Mouse (Mus musculus) limb, embryonic 12.5 days (tissue): ENCODE data around the gene Nadsyn1. TPM values are rescaled to one million over a fixed set of nuclear protein-coding genes. Genes with fewer than 3 reads are reported as not detected.

ENCODE experiments used
- ATAC-seq: fragments of 200-750 bp; cut with Nextera tagmentation; 2 replicates; pipeline ENCODE4 v1.8.0; 2017; ENCODE audit warnings: low read depth, moderate TSS enrichment; ENCODE audit not compliant: insufficient number of reproducible peaks, insufficient read depth, low FRiP score, low TSS enrichment
- H3K27ac ChIP-seq: fragments of 300-500 bp; sonication (generic); 2 replicates; pipeline ENCODE4 v1.5.1; 2016; ENCODE audit warnings: mild to moderate bottlenecking, moderate library complexity
- H3K27me3 ChIP-seq: fragments of 300-500 bp; sonication (generic); 2 replicates; pipeline ENCODE4 v1.6.1; 2016; ENCODE audit warnings: mild to moderate bottlenecking, moderate library complexity
- H3K36me3 ChIP-seq: fragments of 300-500 bp; sonication (generic); 2 replicates; pipeline ENCODE4 v1.6.1; 2016; ENCODE audit warnings: mild to moderate bottlenecking, moderate library complexity
- H3K4me1 ChIP-seq: fragments of 300-500 bp; sonication (generic); replicated peaks from 2 replicates; pipeline ENCODE4 v1.6.1; 2016
- H3K4me2 ChIP-seq: fragments of 300-500 bp; sonication (generic); 2 replicates; pipeline ENCODE4 v1.6.1; 2016; ENCODE audit warnings: mild to moderate bottlenecking, moderate library complexity
- H3K4me3 ChIP-seq: fragments of 300-500 bp; sonication (generic); replicated peaks from 2 replicates; pipeline ENCODE4 v1.5.1; 2016; ENCODE audit warnings: mild to moderate bottlenecking
- H3K9ac ChIP-seq: fragments of 300-500 bp; sonication (generic); replicated peaks from 2 replicates; pipeline ENCODE4 v1.6.1; 2016; ENCODE audit warnings: mild to moderate bottlenecking, moderate library complexity
- H3K9me3 ChIP-seq: fragments of 300-500 bp; sonication (generic); 2 replicates; pipeline ENCODE4 v1.6.1; 2016; ENCODE audit warnings: mild to moderate bottlenecking, moderate library complexity
- WGBS: fragments of 180-500 bp; shearing (Covaris S2); methylation state at CpG from one replicate; pipeline ENCODE4 v1.1.7; 2016; 5-methylcytosine and 5-hydroxymethylcytosine counted together
- microRNA-seq: library from miRNA; unstranded; fragments of <30 nt; microRNA quantifications from one replicate; pipeline ENCODE4, GENCODE M21; 2017
- polyA plus RNA-seq: library from polyadenylated mRNA; unstranded; fragments of >200 nt; fragmentation: Nextera tagmentation; extraction: Ambion mirVana; gene quantifications from 2 replicates; pipeline ENCODE4 v1.2.1, GENCODE M21; 2016

The Nadsyn1 gene
- polyA plus RNA-seq, 1 experiment from 2014 or later: 8.9 TPM

GRCm38 (mm10) chr7:143752606-143753005 is 70.0 kb downstream of the Nadsyn1 start:
- H3K9me3 ChIP-seq: no peaks in the 10 kb centered on the region
- H3K4me1 ChIP-seq: peaks cover 24% of the 10 kb centered on the region; the same call in 1 of the 2 replicates
- no peak overlapping the region for H3K4me2 ChIP-seq
- H3K4me3 ChIP-seq: no peak overlapping the region
- 75% methylated on average over 3 of the region's 3 CpGs for WGBS
- H3K27ac ChIP-seq: no peak overlapping the region
- ATAC-seq: no peak
- H3K36me3 ChIP-seq: no peaks in the 10 kb centered on the region
- peaks cover 41% of the 10 kb centered on the region for H3K27me3 ChIP-seq
- no peak overlapping the region for H3K9ac ChIP-seq

GRCm38 (mm10) chr7:143752056-143752455 is 70.6 kb downstream of the Nadsyn1 start:
- H3K27ac ChIP-seq: no peak overlapping the region
- no peak overlapping the region for H3K4me3 ChIP-seq
- no peak overlapping the region for H3K4me2 ChIP-seq
- H3K9ac ChIP-seq: no peak overlapping the region
- H3K9me3 ChIP-seq: no peaks in the 10 kb centered on the region
- H3K36me3 ChIP-seq: no peaks in the 10 kb centered on the region
- 68% methylated on average over 4 of the region's 4 CpGs for WGBS
- H3K4me1 ChIP-seq: peaks cover 19% of the 10 kb centered on the region; the same call in 1 of the 2 replicates
- no peak for ATAC-seq
- peaks cover 35% of the 10 kb centered on the region for H3K27me3 ChIP-seq

GRCm38 (mm10) chr7:143751380-143751779 is 71.3 kb downstream of the Nadsyn1 start:
- 77% methylated on average over 1 of the region's 1 CpGs for WGBS
- no peak overlapping the region for H3K27ac ChIP-seq
- ATAC-seq: no peak
- no peaks in the 10 kb centered on the region for H3K9me3 ChIP-seq
- no peak overlapping the region for H3K4me3 ChIP-seq
- H3K9ac ChIP-seq: no peak overlapping the region
- H3K27me3 ChIP-seq: peaks cover 30% of the 10 kb centered on the region
- H3K36me3 ChIP-seq: no peaks in the 10 kb centered on the region
- no peak overlapping the region for H3K4me2 ChIP-seq
- H3K4me1 ChIP-seq: peaks cover 15% of the 10 kb centered on the region; the same call in 1 of the 2 replicates

- Histone ChIP-seq H3K4me1 (peaks cover 11% of the 10 kb centered on the region; the same call in 1 of the 2 replicates), H3K4me2 (no peak overlapping the region), H3K4me3 (no peak overlapping the region), H3K9me3 (no peaks in the 10 kb centered on the region), H3K9ac (no peak overlapping the region), H3K27me3 (peaks cover 8% of the 10 kb centered on the region; the same call in 1 of the 2 replicates), H3K27ac (no peak overlapping the region), H3K36me3 (no peaks in the 10 kb centered on the region)
- 65% methylated on average over 3 of the region's 3 CpGs for WGBS
- ATAC-seq: no peak
Measured at GRCm38 (mm10) chr7:143749045-143749444, 73.6 kb downstream of the Nadsyn1 start.

GRCm38 (mm10) chr7:143748041-143748868 is 74.4 kb downstream of the Nadsyn1 start:
- Histone ChIP-seq H3K9ac (peak overlapping the region; percentile 51), H3K27me3 (peaks cover 8% of the 10 kb centered on the region; the same call in 1 of the 2 replicates), H3K4me1 (peaks cover 11% of the 10 kb centered on the region; the same call in 1 of the 2 replicates), H3K36me3 (no peaks in the 10 kb centered on the region), H3K4me2 (peak overlapping the region; percentile 51), H3K9me3 (no peaks in the 10 kb centered on the region), H3K27ac (peak overlapping the region; percentile 62), H3K4me3 (peak overlapping the region; percentile 22)
- peak; percentile 67 for ATAC-seq
- WGBS: 4% methylated on average over 16 of the region's 16 CpGs

Small RNAs within 50 kb of the gene (microRNA-seq; reads per million reads assigned to microRNA genes)
- not detected for gene Gm22064

Other genes with a start within 250 kb of the Nadsyn1 start
- 56.7 and 59.6 TPM in 2 replicates for gene Cars, start 222.8 kb downstream of the Nadsyn1 start, polyA plus RNA-seq
- gene Tnfrsf26, start 194.1 kb downstream of the Nadsyn1 start, polyA plus RNA-seq: 0.21 and 0.35 TPM in 2 replicates
- gene Tnfrsf22, start 173.2 kb downstream of the Nadsyn1 start, polyA plus RNA-seq: 11.4 and 12.8 TPM in 2 replicates
- 0.59 and 0.64 TPM in 2 replicates for gene Tnfrsf23, start 137.0 kb downstream of the Nadsyn1 start, polyA plus RNA-seq
- 26.1 and 30.4 TPM in 2 replicates for gene Osbpl5, start 65.9 kb downstream of the Nadsyn1 start, polyA plus RNA-seq
- not detected in 2 replicates for gene Mrgprg, start 55.9 kb downstream of the Nadsyn1 start, polyA plus RNA-seq
- 1.2 and 1.6 TPM in 2 replicates for gene Mrgpre, start 38.3 kb downstream of the Nadsyn1 start, polyA plus RNA-seq
- 31.0 and 38.9 TPM in 2 replicates for gene Dhcr7, start 296 bp upstream of the Nadsyn1 start, polyA plus RNA-seq
- not detected in 2 replicates for gene Gm498, start 44.0 kb upstream of the Nadsyn1 start, polyA plus RNA-seq
- gene Shank2, start 179.1 kb upstream of the Nadsyn1 start, polyA plus RNA-seq: 0.44 and 0.60 TPM in 2 replicates